Mouse (Mus musculus): Measurements from ENCODE around the gene Baiap2l2. TPM values are rescaled to one million over a fixed set of nuclear protein-coding genes. Genes with fewer than 3 reads are reported as not detected.

Baiap2l2 gene
- polyA plus RNA-seq, 1 experiment from 2014 or later = 3.1 TPM

DNA sequence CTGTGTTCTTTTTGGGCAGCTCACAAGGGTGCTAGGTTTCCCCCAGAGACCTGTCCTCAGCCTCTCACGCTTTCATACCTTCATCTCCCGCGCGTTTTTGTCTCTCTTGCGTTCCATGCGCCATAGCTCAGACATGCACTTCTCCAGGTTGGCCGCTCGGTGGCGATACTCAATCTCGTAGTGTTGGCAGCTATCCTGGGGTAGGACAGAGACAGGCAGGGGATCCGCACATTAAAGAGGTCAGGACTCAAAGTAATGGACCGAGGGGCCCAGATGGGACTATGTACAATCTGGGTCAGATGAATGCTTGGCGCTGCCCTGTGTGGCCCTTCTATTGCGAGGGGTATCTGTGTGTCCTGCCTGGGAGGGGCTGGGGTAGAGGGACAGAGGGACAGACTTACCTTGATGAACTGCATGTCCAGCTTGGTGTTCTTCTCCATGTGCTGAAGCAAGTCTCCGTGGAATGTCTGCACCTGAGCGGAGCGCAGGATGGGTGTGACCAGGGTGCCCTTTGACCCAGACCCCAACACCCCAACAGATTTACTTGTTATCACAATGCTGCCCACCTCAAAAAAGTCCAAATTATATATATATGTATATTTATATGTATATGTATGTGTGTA, 14.1 kb downstream of the Baiap2l2 start:
- Histone ChIP-seq H3K4me3 (peak overlapping the region; percentile 36), H3K27me3 (peaks cover 24% of the 10 kb centered on the region), H3K4me2 (peak overlapping the region; percentile 72), H3K4me1 (peaks cover 13% of the 10 kb centered on the region), H3K9ac (no peak overlapping the region), H3K9me3 (no peaks in the 10 kb centered on the region), H3K36me3 (no peaks in the 10 kb centered on the region), H3K27ac (no peak overlapping the region)
- WGBS = 16% methylated on average over 17 of the region's 17 CpGs
- no peak for ATAC-seq (ENCODE audit: borderline replicate concordance, extremely low read depth, low FRiP score, low TSS enrichment)

- 1% methylated on average over 33 of the region's 33 CpGs for WGBS
- Histone ChIP-seq H3K36me3 (no peaks in the 10 kb centered on the region), H3K9me3 (no peaks in the 10 kb centered on the region), H3K4me2 (peak overlapping the region; percentile 72), H3K4me3 (peak overlapping the region; percentile 36), H3K9ac (peak overlapping the region; percentile 22), H3K27ac (peak overlapping the region; percentile 55; the same call in 1 of the 2 replicates), H3K27me3 (peaks cover 24% of the 10 kb centered on the region), H3K4me1 (peaks cover 13% of the 10 kb centered on the region)
- ATAC-seq (ENCODE audit: borderline replicate concordance, extremely low read depth, low FRiP score, low TSS enrichment) = peak; percentile 64
Observed at GRCm38 (mm10) chr15:79270317-79271123, 14.8 kb downstream of the Baiap2l2 start.

DNA sequence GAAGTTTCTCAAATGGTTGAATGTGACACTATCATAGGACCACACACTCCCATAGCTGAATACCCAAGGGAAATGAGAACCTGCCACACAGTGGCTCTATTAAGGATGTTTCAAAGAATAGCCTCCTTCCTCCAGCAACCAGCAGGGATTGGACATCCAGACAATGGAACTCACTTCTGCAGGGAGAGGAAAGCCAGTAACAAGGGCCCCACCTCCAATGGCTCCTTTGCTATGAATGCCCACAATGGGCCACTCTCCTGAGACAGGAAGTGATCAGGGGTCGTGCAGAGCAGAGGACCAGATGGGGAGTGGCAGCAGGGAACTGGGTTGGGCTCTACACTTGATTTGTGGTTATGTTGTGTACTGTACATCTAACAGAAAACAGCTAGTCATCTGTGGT, 16.8 kb downstream of the Baiap2l2 start:
- Histone ChIP-seq H3K9me3 (no peaks in the 10 kb centered on the region), H3K4me2 (no peak overlapping the region), H3K27me3 (peaks cover 35% of the 10 kb centered on the region), H3K4me3 (no peak overlapping the region), H3K27ac (no peak overlapping the region), H3K4me1 (peaks cover 13% of the 10 kb centered on the region), H3K36me3 (no peaks in the 10 kb centered on the region), H3K9ac (no peak overlapping the region)
- no peak for ATAC-seq (ENCODE audit: borderline replicate concordance, extremely low read depth, low FRiP score, low TSS enrichment)
- 27% methylated on average over 1 of the region's 1 CpGs for WGBS

DNA sequence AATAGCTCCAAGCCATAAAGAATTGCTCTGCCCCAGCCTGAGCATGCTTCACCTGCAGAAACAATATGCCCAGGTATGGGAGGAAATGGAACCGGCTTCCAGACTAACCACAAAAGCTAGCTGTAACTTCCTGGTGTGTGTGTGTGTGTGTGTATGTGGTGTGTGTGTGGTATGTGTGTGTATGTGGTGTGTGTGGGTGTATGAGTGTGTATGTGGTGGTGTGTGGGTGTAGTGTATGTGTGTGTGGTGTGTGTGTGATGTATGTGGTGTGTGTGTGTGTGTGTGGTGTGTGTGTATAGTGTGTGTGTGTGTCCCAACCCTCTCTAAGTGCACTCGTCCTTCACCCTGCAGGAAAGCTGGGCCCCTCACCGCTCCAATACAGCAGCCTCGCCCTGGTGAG, 20.0 kb downstream of the Baiap2l2 start:
- Histone ChIP-seq H3K9me3 (no peaks in the 10 kb centered on the region), H3K4me2 (no peak overlapping the region), H3K36me3 (no peaks in the 10 kb centered on the region), H3K27me3 (peaks cover 49% of the 10 kb centered on the region), H3K9ac (no peak overlapping the region), H3K4me3 (no peak overlapping the region), H3K4me1 (peaks cover 21% of the 10 kb centered on the region), H3K27ac (no peak overlapping the region)
- no peak for ATAC-seq (ENCODE audit: borderline replicate concordance, extremely low read depth, low FRiP score, low TSS enrichment)
- WGBS = 47% methylated on average over 4 of the region's 4 CpGs

DNA sequence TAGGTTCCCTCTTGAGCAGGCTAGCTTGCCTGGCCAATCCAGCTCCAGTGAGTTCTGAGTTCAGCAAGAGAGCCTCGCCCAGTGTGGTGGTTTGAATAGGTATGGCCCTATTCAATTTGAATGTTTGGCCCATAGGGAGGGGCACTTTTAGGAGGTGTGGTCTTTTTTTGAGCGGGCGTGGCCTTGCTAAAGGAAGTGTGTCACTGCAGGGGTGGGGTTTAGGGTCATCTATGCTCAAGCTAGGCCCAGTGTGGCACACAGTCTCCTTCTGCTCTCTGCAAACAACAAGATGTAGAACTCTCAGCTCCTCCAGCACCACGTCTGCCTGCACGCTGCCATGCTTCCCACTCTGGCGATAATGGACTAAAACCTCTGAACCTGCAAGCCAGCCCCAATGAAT, 21.6 kb downstream of the Baiap2l2 start:
- ATAC-seq (ENCODE audit: borderline replicate concordance, extremely low read depth, low FRiP score, low TSS enrichment) = no peak
- Histone ChIP-seq H3K9me3 (no peaks in the 10 kb centered on the region), H3K9ac (no peak overlapping the region), H3K27ac (no peak overlapping the region), H3K36me3 (no peaks in the 10 kb centered on the region), H3K27me3 (peaks cover 64% of the 10 kb centered on the region), H3K4me2 (no peak overlapping the region), H3K4me3 (no peak overlapping the region), H3K4me1 (peaks cover 18% of the 10 kb centered on the region)
- WGBS = 88% methylated on average over 6 of the region's 6 CpGs

GRCm38 (mm10) chr15:79262786-79263309, 22.5 kb downstream of the Baiap2l2 start:
- H3K4me1 ChIP-seq = peaks cover 18% of the 10 kb centered on the region
- H3K36me3 ChIP-seq = no peaks in the 10 kb centered on the region
- ATAC-seq (ENCODE audit: borderline replicate concordance, extremely low read depth, low FRiP score, low TSS enrichment) = no peak
- H3K9ac ChIP-seq = no peak overlapping the region
- H3K27me3 ChIP-seq = peaks cover 60% of the 10 kb centered on the region
- no peak overlapping the region for H3K4me2 ChIP-seq
- no peak overlapping the region for H3K27ac ChIP-seq
- H3K4me3 ChIP-seq = no peak overlapping the region
- no peaks in the 10 kb centered on the region for H3K9me3 ChIP-seq
- 92% methylated on average over 3 of the region's 3 CpGs for WGBS

DNA sequence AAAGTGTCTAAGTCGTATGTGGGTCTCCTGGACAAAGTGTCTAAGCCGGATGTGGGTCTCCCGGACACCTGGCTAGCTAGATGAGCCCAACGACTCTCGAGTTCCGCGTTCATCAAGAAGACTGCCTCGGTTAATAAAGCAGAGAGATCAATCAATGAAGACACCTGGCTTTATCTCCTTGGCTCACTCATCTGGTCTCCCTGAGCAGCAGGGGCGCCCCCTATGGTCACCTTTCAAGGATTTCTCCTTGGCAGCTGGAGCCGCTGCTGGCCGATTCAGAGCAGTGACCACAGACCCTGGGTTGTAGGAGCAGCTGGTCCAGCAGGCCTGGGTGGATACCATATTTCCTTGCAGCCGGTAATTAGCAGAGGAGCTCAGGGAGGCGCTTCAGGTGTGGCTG, 23.0 kb downstream of the Baiap2l2 start:
- H3K9ac ChIP-seq = no peak overlapping the region
- no peaks in the 10 kb centered on the region for H3K36me3 ChIP-seq
- WGBS = 16% methylated on average over 13 of the region's 13 CpGs
- H3K27ac ChIP-seq = no peak overlapping the region
- H3K4me3 ChIP-seq = no peak overlapping the region
- ATAC-seq (ENCODE audit: borderline replicate concordance, extremely low read depth, low FRiP score, low TSS enrichment) = no peak
- H3K4me2 ChIP-seq = peak overlapping the region; percentile 100
- peaks cover 18% of the 10 kb centered on the region for H3K4me1 ChIP-seq
- H3K27me3 ChIP-seq = peaks cover 60% of the 10 kb centered on the region
- H3K9me3 ChIP-seq = no peaks in the 10 kb centered on the region

GRCm38 (mm10) chr15:79261757-79262156, 23.6 kb downstream of the Baiap2l2 start:
- no peak for ATAC-seq (ENCODE audit: borderline replicate concordance, extremely low read depth, low FRiP score, low TSS enrichment)
- Histone ChIP-seq H3K27me3 (peaks cover 60% of the 10 kb centered on the region), H3K4me1 (peaks cover 18% of the 10 kb centered on the region), H3K36me3 (no peaks in the 10 kb centered on the region), H3K27ac (no peak overlapping the region), H3K4me3 (peak overlapping the region; percentile 60), H3K4me2 (peak overlapping the region; percentile 100), H3K9me3 (no peaks in the 10 kb centered on the region), H3K9ac (peak overlapping the region; percentile 48)
- WGBS = 0% methylated on average over 20 of the region's 28 CpGs

GRCm38 (mm10) chr15:79261095-79261725, 24.1 kb downstream of the Baiap2l2 start:
- H3K4me2 ChIP-seq = peak overlapping the region; percentile 100
- peak overlapping the region; percentile 48 for H3K9ac ChIP-seq
- H3K36me3 ChIP-seq = no peaks in the 10 kb centered on the region
- peaks cover 18% of the 10 kb centered on the region for H3K4me1 ChIP-seq
- H3K27me3 ChIP-seq = peaks cover 57% of the 10 kb centered on the region
- peak; percentile 69 for ATAC-seq (ENCODE audit: borderline replicate concordance, extremely low read depth, low FRiP score, low TSS enrichment)
- no peak overlapping the region for H3K27ac ChIP-seq
- WGBS = 1% methylated on average over 59 of the region's 62 CpGs
- peak overlapping the region; percentile 60 for H3K4me3 ChIP-seq
- H3K9me3 ChIP-seq = no peaks in the 10 kb centered on the region

DNA sequence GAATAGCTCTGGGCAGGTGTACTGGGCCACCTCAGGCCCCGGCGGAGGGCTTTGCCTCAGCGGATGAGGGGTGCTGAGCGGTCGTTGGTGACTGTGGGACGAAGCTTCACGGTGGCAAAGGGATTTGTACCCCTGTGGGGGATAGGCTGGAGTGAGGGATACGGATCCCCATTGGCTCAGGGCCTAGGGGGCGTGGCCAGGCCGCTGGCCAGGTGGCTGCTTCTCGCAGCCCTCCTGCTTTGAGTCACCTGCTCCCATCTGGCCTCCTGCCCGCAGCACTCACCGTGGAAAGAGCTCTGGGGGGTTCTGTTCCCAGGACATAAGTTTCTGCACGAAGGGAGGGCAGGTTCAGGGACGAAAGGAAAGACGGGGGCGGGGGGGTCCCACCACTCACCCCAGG, 26.8 kb downstream of the Baiap2l2 start:
- H3K9ac ChIP-seq = no peak overlapping the region
- no peaks in the 10 kb centered on the region for H3K9me3 ChIP-seq
- H3K27me3 ChIP-seq = peaks cover 65% of the 10 kb centered on the region
- no peaks in the 10 kb centered on the region for H3K36me3 ChIP-seq
- peaks cover 18% of the 10 kb centered on the region for H3K4me1 ChIP-seq
- no peak overlapping the region for H3K4me2 ChIP-seq
- no peak overlapping the region for H3K4me3 ChIP-seq
- no peak overlapping the region for H3K27ac ChIP-seq
- WGBS = 20% methylated on average over 17 of the region's 17 CpGs
- no peak for ATAC-seq (ENCODE audit: borderline replicate concordance, extremely low read depth, low FRiP score, low TSS enrichment)

- Histone ChIP-seq H3K9me3 (no peaks in the 10 kb centered on the region), H3K36me3 (no peaks in the 10 kb centered on the region), H3K27me3 (peaks cover 58% of the 10 kb centered on the region), H3K4me2 (no peak within 1 kb of the TSS), H3K4me3 (no peak within 1 kb of the TSS), H3K4me1 (peaks cover 18% of the 10 kb centered on the region), H3K9ac (no peak within 1 kb of the TSS), H3K27ac (no peak within 1 kb of the TSS)
- no peak for ATAC-seq (ENCODE audit: borderline replicate concordance, extremely low read depth, low FRiP score, low TSS enrichment)
- 24% methylated on average over 3 of the region's 3 CpGs for WGBS
Observed at GRCm38 (mm10) chr15:79254661-79255060, 30.7 kb downstream of the Baiap2l2 start, which contains the start of gene Slc16a8. Gene Slc16a8 (minus strand): TSS chr15:79254761.

All from lung, embryonic 15.5 days (tissue).